Mouse (Mus musculus) cerebral cortex, adult 2 months (tissue): Measurements from ENCODE around the gene Fndc4.

Experiments used
- WGBS: fragments of 180-500 bp; shearing (Covaris S2); methylation state at CpG from one replicate; pipeline ENCODE4 v1.1.7; 2018; 5-methylcytosine and 5-hydroxymethylcytosine counted together

Gene Fndc4

GRCm38 (mm10) chr5:31295606-31296141, at the start of gene Fndc4:
Gene Fndc4, minus strand, starts transcription at chr5:31296080.
- under 1% methylated on average over 46 of the region's 46 CpGs for WGBS

GRCm38 (mm10) chr5:31328255-31328654, 32.4 kb upstream of the Fndc4 start:
- WGBS: 31% methylated on average over 7 of the region's 7 CpGs

DNA sequence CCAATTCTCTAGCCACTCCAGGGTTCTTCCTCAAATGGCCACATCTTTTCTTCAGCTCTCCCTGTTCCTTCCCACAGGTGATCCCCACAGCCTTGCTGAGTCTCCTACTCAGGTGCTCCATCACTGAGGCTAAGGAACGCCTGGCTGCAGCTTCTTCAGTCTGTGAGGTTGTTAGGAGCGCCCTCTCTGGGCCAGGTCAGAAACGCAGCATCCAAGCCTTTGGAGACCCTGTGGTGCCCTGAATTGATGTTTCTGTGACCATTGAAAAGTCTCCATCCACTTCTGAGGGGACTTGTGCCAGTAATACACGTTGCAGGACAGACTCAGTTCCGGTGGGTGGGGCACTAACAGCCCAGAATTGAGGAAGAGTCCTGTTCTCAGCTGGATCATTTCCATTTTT, 31.0 kb upstream of the Fndc4 start:
- WGBS: 13% methylated on average over 5 of the region's 5 CpGs

- WGBS: 68% methylated on average over 3 of the region's 3 CpGs
Measured at GRCm38 (mm10) chr5:31324085-31324484, 28.2 kb upstream of the Fndc4 start.

GRCm38 (mm10) chr5:31322776-31323175, 26.9 kb upstream of the Fndc4 start:
- 91% methylated on average over 3 of the region's 3 CpGs for WGBS

GRCm38 (mm10) chr5:31312806-31313205, 16.9 kb upstream of the Fndc4 start:
- 88% methylated on average over 8 of the region's 8 CpGs for WGBS

- WGBS: 50% methylated on average over 6 of the region's 6 CpGs
Measured at GRCm38 (mm10) chr5:31303093-31303492, 7.2 kb upstream of the Fndc4 start.

GRCm38 (mm10) chr5:31301866-31302265, 6.0 kb upstream of the Fndc4 start:
- 80% methylated on average over 8 of the region's 8 CpGs for WGBS

GRCm38 (mm10) chr5:31298486-31298885, 2.6 kb upstream of the Fndc4 start:
- 78% methylated on average over 2 of the region's 2 CpGs for WGBS

DNA sequence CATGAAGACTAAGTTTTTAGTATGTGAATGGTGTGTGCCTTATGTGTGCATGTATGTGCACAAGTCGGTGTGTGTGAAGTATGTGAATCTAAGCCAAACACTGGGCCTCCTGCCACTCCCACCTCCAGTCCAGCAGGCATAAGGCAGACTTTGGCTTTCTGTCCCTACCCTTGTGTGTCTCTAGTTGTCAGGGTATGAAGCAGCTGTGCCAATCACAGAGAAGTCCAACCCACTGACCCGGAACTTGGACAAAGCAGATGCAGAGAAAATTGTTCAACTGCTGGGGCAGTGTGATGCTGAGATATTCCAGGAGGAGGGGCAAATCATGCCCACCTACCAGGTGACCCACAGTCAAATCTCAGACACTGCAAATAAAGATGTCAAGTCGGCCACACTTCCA, 2.1 kb upstream of the Fndc4 start:
- WGBS: 78% methylated on average over 3 of the region's 3 CpGs

DNA sequence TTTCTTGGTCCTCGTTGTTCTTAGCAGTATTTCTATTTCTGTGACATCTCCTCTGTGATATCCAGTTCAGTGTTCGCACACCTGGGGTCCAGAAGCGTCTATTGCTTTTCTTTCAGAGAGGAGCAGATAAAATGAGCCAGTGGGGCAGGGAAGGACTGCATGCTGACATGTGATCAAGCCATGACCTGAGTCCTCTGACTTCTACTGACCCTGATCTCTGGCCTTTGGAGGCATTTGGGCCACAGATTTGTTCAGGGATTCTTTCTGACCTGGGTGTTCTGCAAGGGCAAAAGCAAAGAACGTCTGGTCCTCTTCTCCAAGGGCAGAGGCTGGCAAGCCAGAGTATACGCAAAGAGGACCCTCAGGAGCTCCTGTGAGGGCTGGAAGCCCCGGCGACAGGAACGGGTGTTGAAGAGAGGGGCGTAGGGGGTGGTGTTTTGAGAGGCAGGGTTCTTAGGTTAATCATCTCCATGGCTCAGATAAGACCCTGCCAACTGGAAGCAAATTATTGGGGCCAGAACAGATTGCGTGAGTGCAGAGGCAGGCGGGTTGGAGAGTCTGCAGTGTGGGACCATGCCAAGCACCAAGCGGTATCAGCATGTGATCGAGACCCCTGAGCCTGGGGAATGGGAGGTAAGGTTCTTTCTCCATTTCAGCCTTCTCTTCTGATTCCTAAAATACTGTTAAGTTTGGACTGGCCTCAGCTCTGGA, 1.3 kb upstream of the Fndc4 start, which contains the start of gene Gckr:
Gckr (plus strand) TSS at position 397 of the 711 bp plus-strand sequence.
- 81% methylated on average over 13 of the region's 13 CpGs for WGBS

DNA sequence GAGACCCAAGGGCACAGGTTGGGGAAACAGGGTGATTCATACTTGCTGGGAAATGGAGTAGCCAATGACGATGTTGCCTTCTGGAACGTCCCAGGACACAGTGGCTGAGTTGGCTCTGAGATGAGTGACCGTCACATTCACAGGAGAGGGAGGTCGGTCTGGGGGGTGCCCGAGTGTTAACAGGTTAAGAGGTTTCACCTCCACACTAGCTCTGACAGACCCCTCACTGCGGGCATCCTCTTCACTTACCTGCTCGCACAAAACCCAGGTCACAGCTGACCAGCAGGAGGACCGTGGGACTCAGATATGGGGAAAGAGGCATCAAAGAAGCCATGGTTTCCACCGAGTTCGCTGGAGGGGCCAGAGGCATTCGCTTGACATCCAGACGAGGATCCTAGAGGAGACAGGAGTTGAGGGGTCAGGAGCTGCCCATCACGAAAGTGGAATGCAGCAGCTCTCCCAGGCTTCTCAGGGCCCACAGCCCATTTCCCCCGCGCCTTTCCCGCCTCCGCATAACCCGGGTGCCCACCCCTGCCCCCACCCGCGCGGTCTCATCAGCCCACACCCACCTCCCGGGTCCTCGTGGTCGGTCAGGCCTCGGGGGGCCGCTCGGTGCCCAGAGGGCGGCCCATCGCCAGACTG, 795 bp downstream of the Fndc4 start:
- 6% methylated on average over 29 of the region's 29 CpGs for WGBS

DNA sequence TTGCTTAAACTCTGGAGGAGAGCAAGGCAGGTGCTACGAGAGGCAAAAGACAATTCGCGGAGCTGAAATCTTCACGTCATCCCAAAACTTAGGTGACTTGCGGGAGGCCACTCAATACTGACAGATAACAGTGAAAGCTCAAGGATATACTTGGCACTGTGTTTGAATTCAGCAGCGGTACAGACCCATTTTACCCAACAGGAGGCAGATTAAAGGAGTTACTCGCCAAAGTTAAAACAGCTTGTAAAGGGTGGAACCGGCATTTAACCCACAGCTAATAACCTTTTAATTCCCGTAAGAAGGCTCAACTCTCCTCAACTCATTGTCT, 4.6 kb downstream of the Fndc4 start:
- under 1% methylated on average over 9 of the region's 9 CpGs for WGBS

DNA sequence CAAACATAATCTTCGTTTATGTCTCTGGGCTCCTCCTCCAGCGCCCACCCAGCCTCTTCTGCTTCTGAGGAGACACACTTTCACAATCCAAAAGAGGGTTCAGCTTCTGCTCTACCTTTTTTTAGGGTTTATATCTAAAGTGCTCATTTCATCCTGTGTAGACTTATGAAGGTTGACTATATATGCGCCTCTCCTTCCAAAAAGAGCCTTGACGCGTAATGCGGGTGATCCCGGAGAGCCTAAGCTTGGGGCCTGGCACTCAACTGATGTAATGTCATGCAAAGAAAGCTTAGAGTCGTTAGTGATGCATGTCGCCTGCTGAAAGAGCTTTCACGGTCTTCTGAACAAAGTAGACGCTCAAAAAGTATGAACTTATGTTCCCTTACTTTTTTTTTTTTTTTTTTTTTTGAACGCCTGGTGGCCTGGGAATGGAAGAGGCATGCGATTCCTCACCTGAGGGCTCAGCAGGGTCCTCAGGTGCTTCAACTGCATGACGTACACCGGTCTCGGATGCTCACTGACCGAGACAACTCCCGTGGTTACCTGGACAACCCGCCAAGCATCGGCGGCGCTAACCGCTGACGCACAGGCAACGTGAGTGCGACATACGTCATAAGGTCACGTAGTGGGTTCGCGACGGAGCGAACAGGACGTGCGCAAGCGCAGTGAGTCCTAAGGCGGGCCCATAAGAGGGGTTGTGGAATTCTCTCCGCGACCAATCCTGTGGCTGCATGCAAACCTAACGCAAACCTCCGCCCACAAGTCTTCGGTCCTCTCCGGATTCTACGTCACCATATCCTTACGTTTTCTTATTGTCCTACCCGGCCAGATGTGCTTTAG, 5.1 kb downstream of the Fndc4 start, which contains the start of gene Ift172:
Ift172 (minus strand) TSS at position 596 of the 840 bp plus-strand sequence.
- WGBS: 1% methylated on average over 45 of the region's 45 CpGs

DNA sequence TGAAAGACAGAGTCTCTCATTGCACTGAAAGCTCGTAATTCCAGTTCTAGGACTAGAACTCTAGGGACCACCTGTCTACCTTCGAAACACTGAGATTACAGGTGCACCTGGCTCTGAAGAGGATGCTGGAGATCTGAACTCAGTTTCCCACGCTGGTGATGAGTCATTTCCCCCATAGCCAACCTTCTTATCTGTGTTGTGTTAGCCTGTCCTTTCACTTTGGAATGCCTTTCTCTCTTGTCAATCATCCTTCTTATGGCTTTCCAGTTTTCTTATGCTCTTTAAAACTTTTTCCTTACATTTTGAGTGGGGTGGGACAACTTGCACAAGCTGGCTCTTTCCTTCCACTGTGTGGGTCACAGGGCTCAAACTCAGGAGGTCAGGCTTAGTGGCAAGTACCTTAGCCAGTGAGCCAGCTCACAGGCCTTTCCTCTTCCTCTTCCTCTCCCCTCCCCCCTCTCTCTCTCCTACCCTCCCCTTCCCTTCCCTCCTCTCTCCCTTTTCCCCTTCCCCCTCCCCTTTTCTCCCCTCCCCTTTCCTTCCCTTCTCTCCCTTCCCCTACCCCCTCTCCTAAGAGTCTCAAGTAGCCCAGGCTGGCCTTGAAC, 6.2 kb downstream of the Fndc4 start:
- 81% methylated on average over 3 of the region's 3 CpGs for WGBS

DNA sequence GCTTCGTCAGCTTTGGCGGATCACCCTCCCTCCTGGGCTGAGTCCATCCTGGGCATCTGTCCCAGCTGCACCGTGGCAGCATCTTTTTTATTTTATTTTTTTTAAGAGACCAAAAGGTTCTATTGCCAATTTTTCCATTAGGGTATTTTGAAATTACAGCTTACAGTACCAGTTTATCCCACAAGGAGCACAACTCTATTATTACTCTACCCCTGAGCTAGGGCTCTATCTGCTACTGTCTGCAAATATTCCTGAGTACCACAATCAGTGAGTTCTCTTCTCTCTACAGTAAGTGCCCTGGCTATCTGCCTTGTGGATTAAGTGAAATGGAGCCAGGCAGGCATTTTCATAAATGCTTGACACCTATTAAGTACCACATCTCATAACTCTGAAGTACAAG, 7.2 kb downstream of the Fndc4 start:
- WGBS: 31% methylated on average over 3 of the region's 3 CpGs

DNA sequence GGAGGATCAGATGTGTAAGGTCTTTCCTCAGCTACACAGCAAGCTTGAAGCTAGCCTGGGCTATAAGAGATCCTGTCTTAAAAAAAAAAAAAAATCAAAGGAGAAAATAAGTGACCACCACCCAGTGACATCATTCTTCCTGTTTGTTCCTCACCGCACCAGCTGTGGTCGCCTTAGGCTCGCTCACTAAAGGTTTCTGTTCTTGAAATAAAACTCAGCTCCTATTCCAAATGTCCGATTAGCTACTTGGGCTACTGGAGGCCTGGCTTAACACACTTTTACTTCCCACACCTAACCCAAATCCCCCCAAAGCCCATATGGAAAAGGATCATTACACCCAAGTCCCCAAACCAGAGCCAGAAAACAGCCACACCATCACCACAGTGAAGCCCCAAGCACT, 7.7 kb downstream of the Fndc4 start:
- WGBS: 62% methylated on average over 4 of the region's 4 CpGs

GRCm38 (mm10) chr5:31279245-31279988, 16.5 kb downstream of the Fndc4 start:
- 80% methylated on average over 20 of the region's 20 CpGs for WGBS

DNA sequence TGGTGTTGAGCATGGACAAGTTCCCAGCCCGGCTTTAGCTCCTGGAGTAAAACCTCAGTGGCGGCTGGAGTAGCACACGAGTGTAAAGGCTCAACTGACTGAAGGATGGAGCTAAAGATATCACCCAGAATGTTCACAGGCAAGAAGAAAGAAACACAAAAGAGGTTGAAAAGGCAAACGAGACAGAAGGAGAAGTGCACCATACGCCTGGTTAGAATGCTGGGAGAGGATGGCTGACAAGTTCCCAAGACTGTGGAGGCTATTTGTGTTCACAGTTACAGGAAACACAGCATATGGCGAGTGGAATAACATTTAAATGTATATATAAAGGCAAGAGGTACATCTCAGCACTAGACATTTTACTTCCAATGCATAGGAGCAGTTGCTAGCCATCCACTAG, 22.9 kb downstream of the Fndc4 start:
- WGBS: 54% methylated on average over 6 of the region's 6 CpGs

DNA sequence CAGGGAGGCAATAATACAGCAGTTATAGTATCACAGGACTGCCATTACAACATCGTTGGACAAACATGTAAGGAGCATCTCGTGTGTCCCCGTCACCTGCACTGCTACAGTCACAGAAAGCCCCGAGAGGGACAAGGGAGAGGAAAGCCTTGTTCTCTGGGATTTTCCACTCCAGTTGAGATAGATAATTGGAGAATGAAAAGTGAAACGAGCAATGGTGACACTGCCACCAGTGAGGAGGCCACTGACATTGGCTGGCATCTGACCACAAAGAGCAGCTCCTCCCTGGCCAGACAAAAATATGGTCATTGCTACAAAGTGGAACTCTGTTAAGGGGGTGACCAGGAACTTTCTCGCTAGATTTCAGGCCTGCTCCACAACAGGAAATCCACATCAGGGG, 28.2 kb downstream of the Fndc4 start:
- 73% methylated on average over 6 of the region's 6 CpGs for whole genome bisulfite sequencing

DNA sequence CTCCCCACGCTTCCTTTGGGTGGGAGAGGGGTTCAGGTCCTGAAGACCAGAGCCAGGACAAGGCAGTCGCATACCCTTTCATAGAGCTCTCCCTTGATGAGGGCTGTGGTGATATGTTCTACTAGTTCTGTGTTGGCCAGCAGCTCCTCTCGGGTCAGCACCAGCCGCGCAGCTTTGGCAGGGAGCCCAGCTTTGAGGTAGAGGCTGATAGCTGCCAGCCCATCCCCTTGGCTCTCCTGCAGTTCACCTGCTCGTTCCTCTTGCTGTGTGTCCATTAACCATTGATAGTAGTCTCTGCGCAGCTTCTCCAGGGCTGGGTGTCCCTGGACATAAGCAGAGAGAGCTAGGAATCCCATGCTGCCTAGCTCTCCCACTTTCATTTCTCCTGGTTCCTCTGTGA, 29.8 kb downstream of the Fndc4 start:
- 83% methylated on average over 7 of the region's 7 CpGs for WGBS
